34 mouse cellular contexts compared by ENCODE assay signal in the genomic region with DNA sequence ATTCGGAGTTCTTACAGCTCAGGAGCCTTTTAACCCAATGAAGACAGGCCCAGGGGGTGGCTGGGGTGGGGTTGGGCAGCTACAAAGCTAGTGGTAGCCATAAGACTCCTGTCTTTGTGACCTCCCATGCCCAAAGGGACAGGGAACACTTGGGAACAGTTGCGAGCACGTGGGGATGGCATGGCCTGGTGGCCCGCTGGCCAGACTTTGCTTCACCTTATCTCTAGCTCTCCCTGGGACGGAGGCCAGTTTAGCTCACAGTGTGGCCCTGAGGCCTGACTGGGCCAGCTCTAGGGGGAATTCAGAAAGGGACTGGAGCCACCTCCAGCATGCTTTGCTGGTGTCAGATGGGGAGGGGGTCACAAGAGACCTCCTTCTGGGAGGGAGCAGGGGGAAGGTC. TPM values are rescaled to one million over a fixed set of nuclear protein-coding genes. Genes with fewer than 3 reads are reported as not detected.
DNase-seq lines count a peak whose midpoint lies in the region; TF ChIP-seq lines count a peak whose summit lies in the region.
"Had no signal": no experiment of that assay in that cellular context is flagged by ENCODE, and none has a peak within 500 bp of the region (broad histone marks: within the 10 kb centered on the region; RNA-seq: fewer than 3 reads in every experiment).

No protein-coding gene starts in this region.

- no peaks in the 10 kb centered on the region for H3K9me3 ChIP-seq in heart, embryonic 10.5 days
- no peaks in the 10 kb centered on the region for H3K9me3 ChIP-seq in midbrain, embryonic 10.5 days (replicated peaks)
- H3K9me3 ChIP-seq: forebrain, embryonic 12.5 days; kidney, embryonic 15.5 days; limb, embryonic 10.5 days; limb, embryonic 15.5 days; stomach, embryonic 15.5 days had no signal

- peaks cover 92% of the 10 kb centered on the region for H3K27me3 ChIP-seq in heart, embryonic 10.5 days (ENCODE audit: insufficient read depth, poor library complexity, severe bottlenecking)
- peaks cover 56% of the 10 kb centered on the region for H3K27me3 ChIP-seq in midbrain, embryonic 10.5 days (ENCODE audit: low read depth, poor library complexity, severe bottlenecking)

- no peak overlapping the region for H3K27ac ChIP-seq in heart, embryonic 10.5 days
- no peak overlapping the region for H3K27ac ChIP-seq in gastrocnemius, adult 2 months
- H3K27ac ChIP-seq in midbrain, embryonic 10.5 days (replicated peaks), result no peak overlapping the region
- H3K27ac ChIP-seq: forebrain, embryonic 12.5 days; kidney, embryonic 15.5 days; limb, embryonic 10.5 days; limb, embryonic 15.5 days; liver, embryonic 14.5 days; stomach, embryonic 15.5 days had no signal

- H3K4me1 ChIP-seq in heart, embryonic 10.5 days, result peaks cover 52% of the 10 kb centered on the region
- H3K4me1 ChIP-seq in midbrain, embryonic 10.5 days, result peaks cover 22% of the 10 kb centered on the region

- no peaks in the 10 kb centered on the region for H3K36me3 ChIP-seq in heart, embryonic 10.5 days
- peaks cover 18% of the 10 kb centered on the region for H3K36me3 ChIP-seq in midbrain, embryonic 10.5 days
- H3K36me3 ChIP-seq: kidney, embryonic 15.5 days; limb, embryonic 10.5 days; limb, embryonic 15.5 days; stomach, embryonic 15.5 days had no signal

- no peak overlapping the region for H3K4me3 ChIP-seq in heart, embryonic 10.5 days
- H3K4me3 ChIP-seq in gastrocnemius, adult 2 months, result no peak overlapping the region
- H3K4me3 ChIP-seq in midbrain, embryonic 10.5 days, result no peak overlapping the region
- H3K4me3 ChIP-seq: erythroblast, embryonic 14.5 days; forebrain, embryonic 12.5 days; kidney, embryonic 15.5 days; limb, embryonic 10.5 days; limb, embryonic 15.5 days; stomach, embryonic 15.5 days had no signal

- TF ChIP-seq CTCF in gastrocnemius, adult 2 months (IDR thresholded peaks at IDR 0.05), result no peak

- WGBS in heart, embryonic 10.5 days, result 55% methylated on average over 5 of the region's 5 CpGs
- 79% methylated on average over 5 of the region's 5 CpGs for WGBS in midbrain, embryonic 10.5 days

- intact Hi-C loops in heart, postnatal 14 days (cut with DNase I), result no loop called here
- intact Hi-C loops in gastrocnemius, adult 2 months (cut with DNase I), result no loop called here

- peak; percentile 98 for DNase-seq in heart, adult 11 months
- no peak for DNase-seq in heart, embryonic 10.5 days (ENCODE audit: low spot score)
- peak; percentile 17 to 57 for DNase-seq in adrenal gland, postnatal 36 days
- DNase-seq in heart, adult 9 months (ENCODE audit: low spot score in 2 of 2), result peak; percentile 72 to 76
- DNase-seq in heart, postnatal 14 days, result peak; percentile 63 to 74
- no peak for DNase-seq in gastrocnemius, adult 2 months
- DNase-seq in layer of hippocampus, postnatal 14 days (ENCODE audit: low spot score in 2 of 2), result no peak
- no peak for DNase-seq in midbrain, embryonic 10.5 days (ENCODE audit: low spot score)
- DNase-seq: B cell, adult 2 months; cerebellum, postnatal 10 days; forebrain, postnatal 0 days; gastrocnemius, postnatal 14 days; kidney, adult 18-20 months; kidney, postnatal 25 days; lung, embryonic 14.5 days; lung, postnatal 14 days; right cerebral cortex, postnatal 25 days had no signal

RNA-seq across cellular contexts. Expression of a gene that starts 24.0 kb away (rescaled TPM):
- polyA plus RNA-seq in heart, embryonic 10.5 days (2016; fragmentation: Nextera tagmentation; extraction: Ambion mirVana), result 0.15 and 0.30 TPM in 2 replicates
- not detected for total RNA-seq in adrenal gland, postnatal 36 days (2021)
- total RNA-seq in heart, postnatal 14 days (2021), result not detected
- not detected for total RNA-seq in gastrocnemius, adult 2 months (2021)
- under 1 TPM; 0.19 to 0.39 TPM for total RNA-seq in layer of hippocampus, postnatal 14 days (2021)
- not detected in 2 replicates for polyA plus RNA-seq in midbrain, embryonic 10.5 days (2016; fragmentation: Nextera tagmentation; extraction: Ambion mirVana)
- total RNA-seq: gastrocnemius, postnatal 14 days; granulocyte monocyte progenitor cell, adult 5-6 weeks; megakaryocyte progenitor cell, adult 5-6 weeks; neutrophil, adult 5-6 weeks had no signal
- polyA plus RNA-seq: embryonic facial prominence, embryonic 14.5 days; erythroblast, embryonic 14.5 days; hindbrain, embryonic 11.5 days; hindbrain, embryonic 16.5 days; intestine, embryonic 14.5 days; kidney, embryonic 15.5 days; limb, embryonic 10.5 days; limb, embryonic 15.5 days; lung, embryonic 14.5 days; midbrain, embryonic 11.5 days; midbrain, embryonic 16.5 days; neural tube, embryonic 11.5 days; stomach, embryonic 15.5 days had no signal

RNA-seq across cellular contexts. Expression of a gene that starts 25.2 kb away (rescaled TPM):
- 0.09 and 0.14 TPM in 2 replicates for polyA plus RNA-seq in heart, embryonic 10.5 days (2016; fragmentation: Nextera tagmentation; extraction: Ambion mirVana)
- total RNA-seq in adrenal gland, postnatal 36 days (2021), result 1 to 10 TPM in 1 of 2 experiments, under 1 TPM in 1; 0.63 to 1.1 TPM
- total RNA-seq in heart, postnatal 14 days (2021), result under 1 TPM; 0.29 to 0.48 TPM
- under 1 TPM; 0.08 to 0.22 TPM for total RNA-seq in gastrocnemius, adult 2 months (2021)
- 100 to 1,000 TPM; 123 to 125 TPM for total RNA-seq in layer of hippocampus, postnatal 14 days (2021)
- 0.81 and 1.8 TPM in 2 replicates for polyA plus RNA-seq in midbrain, embryonic 10.5 days (2016; fragmentation: Nextera tagmentation; extraction: Ambion mirVana)
- total RNA-seq: granulocyte monocyte progenitor cell, adult 5-6 weeks had no signal

RNA-seq across cellular contexts. Expression of a gene that starts 33.5 kb away (rescaled TPM):
- polyA plus RNA-seq in heart, embryonic 10.5 days (2016; fragmentation: Nextera tagmentation; extraction: Ambion mirVana), result 0.54 and 0.83 TPM in 2 replicates
- total RNA-seq in adrenal gland, postnatal 36 days (2021), result 1 to 10 TPM in 1 of 2 experiments, under 1 TPM in 1; 0.43 to 1.1 TPM
- total RNA-seq in heart, postnatal 14 days (2021), result 1 to 10 TPM in 1 of 2 experiments, under 1 TPM in 1; 0.79 to 2.3 TPM
- total RNA-seq in gastrocnemius, adult 2 months (2021), result under 1 TPM; 0.33 to 0.66 TPM
- 1 to 10 TPM; 2.8 to 4.1 TPM for total RNA-seq in layer of hippocampus, postnatal 14 days (2021)
- polyA plus RNA-seq in midbrain, embryonic 10.5 days (2016; fragmentation: Nextera tagmentation; extraction: Ambion mirVana), result 0.72 and 0.85 TPM in 2 replicates
- total RNA-seq: granulocyte monocyte progenitor cell, adult 5-6 weeks; megakaryocyte progenitor cell, adult 5-6 weeks had no signal
- polyA plus RNA-seq: erythroblast, embryonic 14.5 days; liver, embryonic 14.5 days; lung, embryonic 14.5 days had no signal

RNA-seq across cellular contexts. Expression of a gene that starts 34.3 kb away (rescaled TPM):
- 36.5 and 52.8 TPM in 2 replicates for polyA plus RNA-seq in heart, embryonic 10.5 days (2016; fragmentation: Nextera tagmentation; extraction: Ambion mirVana)
- 1 to 10 TPM; 4.2 to 6.9 TPM for total RNA-seq in adrenal gland, postnatal 36 days (2021)
- 1 to 10 TPM; 2.1 to 2.4 TPM for total RNA-seq in heart, postnatal 14 days (2021)
- 1 to 10 TPM; 5.2 to 5.7 TPM for total RNA-seq in gastrocnemius, adult 2 months (2021)
- total RNA-seq in layer of hippocampus, postnatal 14 days (2021), result 1 to 10 TPM; 5.7 TPM
- 85.2 and 98.4 TPM in 2 replicates for polyA plus RNA-seq in midbrain, embryonic 10.5 days (2016; fragmentation: Nextera tagmentation; extraction: Ambion mirVana)
- total RNA-seq: neutrophil, adult 5-6 weeks had no signal

Comparison
In these comparisons a context has a peak if more than half of its experiments do, and no peak if none do; other contexts are left out.
1. DNase-seq: peak in heart, adult 11 months (single experiment), adrenal gland, postnatal 36 days (2 of 2), heart, adult 9 months (2 of 2) and heart, postnatal 14 days (2 of 2); none in heart, embryonic 10.5 days (single experiment), gastrocnemius, adult 2 months (single experiment), layer of hippocampus, postnatal 14 days (0 of 2) and midbrain, embryonic 10.5 days (single experiment).
2. RNA of a gene that starts 25.2 kb away (total RNA-seq): 123 to 125 TPM in layer of hippocampus, postnatal 14 days; 0.63 to 1.1 TPM in adrenal gland, postnatal 36 days, 0.29 to 0.48 TPM in heart, postnatal 14 days and 0.08 to 0.22 TPM in gastrocnemius, adult 2 months; every median in the first group is over 10 times any median in the second.